Mouse (Mus musculus) adrenal gland, adult 2 months (tissue): Measurements from ENCODE around the gene Tmem79. TPM values are rescaled to one million over a fixed set of nuclear protein-coding genes. Genes with fewer than 3 reads are reported as not detected.
"Not testable (repeated sequence)": the region's sequence is repeated elsewhere in the genome, so short reads cannot be mapped to it uniquely, and the experiment has no call there.

Experiments
- DNase-seq: peaks from one replicate; pipeline ENCODE4 v3.0.0; 2021
- polyA plus RNA-seq: library from polyadenylated mRNA; depleted of rRNA; stranded (reverse); fragments of >200 nt; gene quantifications from 2 replicates; pipeline ENCODE4 v1.2.3, GENCODE M21; 2012; rRNA removed
- total RNA-seq, 2 experiments: library from RNA; stranded (reverse); gene quantifications; 2 replicates each; pipeline ENCODE4 v1.2.3; 2021

The Tmem79 gene
- total and polyA plus RNA-seq, 3 experiments, result 13.9 to 20.1 (median 14.1) TPM

- not testable (repeated sequence) for DNase-seq
These were observed 51.0 kb downstream of the Tmem79 start for GRCm38 (mm10) chr3:88284815-88285564.

GRCm38 (mm10) chr3:88281141-88281916 lies 54.6 kb downstream of the Tmem79 start:
- not testable (repeated sequence) for DNase-seq

DNA sequence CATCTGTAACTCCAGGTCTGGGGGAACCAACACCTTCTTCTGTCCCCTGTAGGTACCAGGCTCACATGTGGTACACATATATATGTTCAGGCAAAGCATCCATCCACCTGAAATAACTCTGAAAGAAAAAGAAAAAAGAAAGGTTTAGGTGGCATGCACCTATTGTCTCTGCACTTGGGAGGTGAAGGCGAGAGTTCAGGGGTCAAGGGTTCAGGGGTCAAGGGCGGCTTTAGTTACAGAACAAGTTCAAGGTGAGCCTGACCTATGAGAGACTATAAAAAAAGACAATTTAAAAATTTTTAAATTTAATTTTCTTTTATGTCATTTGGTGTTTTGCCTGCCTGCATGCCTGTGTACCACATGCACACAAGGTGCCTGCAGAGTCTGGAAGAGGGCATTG lies 55.9 kb downstream of the Tmem79 start:
- no peak for DNase-seq

Other genes with a start within 250 kb of the Tmem79 start
- gene Mef2d, start 193.8 kb downstream of the Tmem79 start, total RNA-seq, result 100 to 1,000 TPM in 1 of 2 experiments, 10 to 100 TPM in 1; 78.4 to 114 TPM
- 173 and 185 TPM in 2 replicates for gene Mef2d, start 193.8 kb downstream of the Tmem79 start, polyA plus RNA-seq
- 10 to 100 TPM in 1 of 2 experiments, 1 to 10 TPM in 1; 8.5 to 18.3 TPM for gene Rhbg, start 81.4 kb downstream of the Tmem79 start, total RNA-seq
- gene Rhbg, start 81.4 kb downstream of the Tmem79 start, polyA plus RNA-seq, result 0.76 and 1.8 TPM in 2 replicates
- gene Gm38392, start 48.9 kb downstream of the Tmem79 start, total RNA-seq, result 1 to 10 TPM; 1.7 to 1.9 TPM
- 0.26 TPM in 1 of 2 replicates, not detected in the other for gene Gm38392, start 48.9 kb downstream of the Tmem79 start, polyA plus RNA-seq
- 10 to 100 TPM in 1 of 2 experiments, 1 to 10 TPM in 1; 5.7 to 10.6 TPM for gene Tsacc, start 39.1 kb downstream of the Tmem79 start, total RNA-seq
- gene Tsacc, start 39.1 kb downstream of the Tmem79 start, polyA plus RNA-seq, result 1.9 and 2.3 TPM in 2 replicates
- gene Cct3, start 39.0 kb downstream of the Tmem79 start, total RNA-seq, result 100 to 1,000 TPM; 218 to 316 TPM
- 48.9 and 64.9 TPM in 2 replicates for gene Cct3, start 39.0 kb downstream of the Tmem79 start, polyA plus RNA-seq
- gene Glmp, start 11.1 kb downstream of the Tmem79 start, total RNA-seq, result 100 to 1,000 TPM; 229 to 231 TPM
- 145 and 186 TPM in 2 replicates for gene Glmp, start 11.1 kb downstream of the Tmem79 start, polyA plus RNA-seq
- gene Smg5, start 112 bp upstream of the Tmem79 start, total RNA-seq, result 10 to 100 TPM; 42.9 to 47.5 TPM
- gene Smg5, start 112 bp upstream of the Tmem79 start, polyA plus RNA-seq, result 56.3 and 60.2 TPM in 2 replicates
- 1 to 10 TPM; 1.1 to 4.7 TPM for gene Paqr6, start 28.4 kb upstream of the Tmem79 start, total RNA-seq
- gene Paqr6, start 28.4 kb upstream of the Tmem79 start, polyA plus RNA-seq, result 13.5 and 20.0 TPM in 2 replicates
- gene Bglap3, start 36.6 kb upstream of the Tmem79 start, total RNA-seq, result 1 to 10 TPM in 1 of 2 experiments, under 1 TPM in 1; 0.63 to 1.2 TPM
- not detected in 2 replicates for gene Bglap3, start 36.6 kb upstream of the Tmem79 start, polyA plus RNA-seq
- gene Bglap2, start 42.6 kb upstream of the Tmem79 start, total RNA-seq, result 1 to 10 TPM in 1 of 2 experiments, not detected in 1; 2.2 TPM
- gene Bglap2, start 42.6 kb upstream of the Tmem79 start, polyA plus RNA-seq, result 0.28 TPM in 1 of 2 replicates, not detected in the other
- gene Bglap, start 48.3 kb upstream of the Tmem79 start, total RNA-seq, result 1 to 10 TPM in 1 of 2 experiments, under 1 TPM in 1; 0.86 to 3.4 TPM
- 1.1 TPM in 1 of 2 replicates, not detected in the other for gene Bglap, start 48.3 kb upstream of the Tmem79 start, polyA plus RNA-seq
- 10 to 100 TPM; 31.1 to 43.0 TPM for gene Pmf1, start 74.2 kb upstream of the Tmem79 start, total RNA-seq
- 75.8 and 77.4 TPM in 2 replicates for gene Pmf1, start 74.2 kb upstream of the Tmem79 start, polyA plus RNA-seq
- 10 to 100 TPM; 51.1 to 59.4 TPM for gene Slc25a44, start 89.0 kb upstream of the Tmem79 start, total RNA-seq
- 40.7 and 40.9 TPM in 2 replicates for gene Slc25a44, start 89.0 kb upstream of the Tmem79 start, polyA plus RNA-seq
- gene Sema4a, start 125.0 kb upstream of the Tmem79 start, total RNA-seq, result 10 to 100 TPM in 1 of 2 experiments, 1 to 10 TPM in 1; 8.8 to 14.3 TPM
- gene Sema4a, start 125.0 kb upstream of the Tmem79 start, polyA plus RNA-seq, result 31.8 and 42.4 TPM in 2 replicates
- 100 to 1,000 TPM in 1 of 2 experiments, 10 to 100 TPM in 1; 78.2 to 158 TPM for gene Lmna, start 173.8 kb upstream of the Tmem79 start, total RNA-seq
- gene Lmna, start 173.8 kb upstream of the Tmem79 start, polyA plus RNA-seq, result 170 and 236 TPM in 2 replicates
- 1 to 10 TPM; 2.3 to 3.2 TPM for gene Mex3a, start 196.2 kb upstream of the Tmem79 start, total RNA-seq
- gene Mex3a, start 196.2 kb upstream of the Tmem79 start, polyA plus RNA-seq, result 1.7 and 2.1 TPM in 2 replicates
- not detected for gene Rab25, start 212.2 kb upstream of the Tmem79 start, total RNA-seq
- gene Rab25, start 212.2 kb upstream of the Tmem79 start, polyA plus RNA-seq, result 0.09 and 0.10 TPM in 2 replicates
- 100 to 1,000 TPM; 153 to 154 TPM for gene Lamtor2, start 216.9 kb upstream of the Tmem79 start, total RNA-seq
- 107 and 117 TPM in 2 replicates for gene Lamtor2, start 216.9 kb upstream of the Tmem79 start, polyA plus RNA-seq
- gene Ubqln4, start 217.6 kb upstream of the Tmem79 start, total RNA-seq, result 100 to 1,000 TPM in 1 of 2 experiments, 10 to 100 TPM in 1; 61.1 to 100 TPM
- gene Ubqln4, start 217.6 kb upstream of the Tmem79 start, polyA plus RNA-seq, result 77.9 and 96.2 TPM in 2 replicates
- gene Ssr2, start 239.7 kb upstream of the Tmem79 start, total RNA-seq, result 100 to 1,000 TPM; 178 to 218 TPM
- 110 and 151 TPM in 2 replicates for gene Ssr2, start 239.7 kb upstream of the Tmem79 start, polyA plus RNA-seq